Mouse (Mus musculus) spleen, adult 2 months (tissue): ENCODE data around the gene Tob2.
A peak's percentile ranks its signal among the peaks of the same experiment; 100 is the strongest.

Experiments
- CTCF ChIP-seq: fragments of 200-500 bp; IDR thresholded peaks from 2 replicates; pipeline ENCODE4 v1.5.1; 2011; ENCODE audit warnings: mild to moderate bottlenecking, inconsistent platforms; ENCODE audit not compliant: insufficient read depth, insufficient read length, insufficient replicate concordance; ENCODE audit errors: extremely low read depth
- POLR2A ChIP-seq: fragments of 200-500 bp; IDR thresholded peaks from 2 replicates; pipeline ENCODE4 v1.6.1; 2011; ENCODE audit warnings: low read depth, low read length, inconsistent platforms

DNA sequence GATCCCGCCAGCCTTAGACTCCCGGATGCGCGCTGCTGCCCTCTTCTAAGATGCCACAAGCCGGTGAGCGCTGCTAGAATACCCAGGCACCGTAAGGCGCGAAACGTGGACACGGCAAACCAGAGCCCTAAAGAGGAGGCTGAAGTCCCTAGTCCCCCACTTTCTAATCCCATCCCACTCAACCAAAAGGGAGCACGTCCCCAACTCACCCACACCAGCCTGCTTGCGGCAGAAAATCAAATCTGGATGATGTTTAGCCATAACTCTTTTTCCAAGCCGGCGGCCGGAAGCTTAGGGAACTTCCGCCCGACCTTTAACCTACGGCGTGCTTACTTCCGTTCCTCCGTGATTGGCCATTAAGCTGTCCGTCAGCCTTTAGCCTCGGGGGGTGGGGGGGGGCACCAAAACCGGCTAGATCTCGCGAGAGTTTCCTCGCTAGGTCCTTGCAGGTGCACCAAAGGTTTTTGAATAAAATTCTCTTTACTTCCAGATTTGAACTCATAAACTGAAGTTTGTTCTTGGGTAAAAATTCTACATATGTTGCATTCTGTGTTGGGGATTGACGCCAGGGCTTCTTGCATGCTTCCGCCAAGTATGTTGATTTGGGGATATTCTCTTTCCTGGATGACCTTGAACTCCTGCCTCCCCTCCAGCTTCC, 13.1 kb upstream of the Tob2 start, which contains the start of gene Phf5a:
- TF ChIP-seq POLR2A (peak; percentile 7), CTCF (no peak)
